Mouse (Mus musculus) ES-E14 (cell line): ENCODE data around the gene Vcpkmt.

ENCODE experiments used
- HCFC1 ChIP-seq: IDR thresholded peaks from 2 replicates; pipeline ENCODE4 v1.6.1; 2012; ENCODE audit warnings: low read length, inconsistent platforms, borderline replicate concordance; ENCODE audit not compliant: insufficient read depth
- MAFK ChIP-seq: IDR thresholded peaks from 2 replicates; pipeline ENCODE4 v1.6.1; 2014; ENCODE audit warnings: mild to moderate bottlenecking, low read depth, low read length, inconsistent platforms; ENCODE audit not compliant: insufficient read depth

GRCm38 (mm10) chr12:69537243-69537674, 45.6 kb downstream of the Vcpkmt start:
- no peak for TF ChIP-seq MAFK
- TF ChIP-seq HCFC1 = no peak
